Mouse (Mus musculus): Measurements from ENCODE around the gene Strip2.

Strip2 gene

GRCm38 (mm10) chr6:29930665-29931064, 13.9 kb downstream of the Strip2 start:
- DNase-seq: no peak

GRCm38 (mm10) chr6:29931181-29931580, 14.4 kb downstream of the Strip2 start:
- no peak for DNase-seq

GRCm38 (mm10) chr6:29935741-29936140, 18.9 kb downstream of the Strip2 start:
- DNase-seq: no peak

GRCm38 (mm10) chr6:29940428-29940827, 23.6 kb downstream of the Strip2 start:
- DNase-seq: no peak

DNA sequence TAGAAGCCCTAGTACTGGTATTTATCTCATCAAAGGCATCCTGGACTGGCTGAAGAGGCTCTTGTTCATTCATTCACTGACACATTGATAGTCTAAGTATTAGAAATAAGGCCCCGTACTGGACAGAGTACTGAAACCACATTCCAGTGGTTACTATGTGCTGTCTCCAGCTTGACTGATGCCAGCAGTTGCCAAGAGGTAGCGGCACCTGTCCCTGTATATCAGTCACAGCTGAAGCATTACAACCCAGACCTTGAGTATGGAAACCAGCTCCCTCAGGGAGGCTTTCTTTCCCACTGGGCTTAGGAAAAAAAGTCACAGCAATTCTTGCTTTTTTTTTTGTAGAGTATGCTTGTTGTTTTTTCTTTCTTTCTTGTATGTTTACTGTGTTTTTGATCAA, 24.2 kb downstream of the Strip2 start:
- DNase-seq: no peak

- DNase-seq: no peak
Observed at GRCm38 (mm10) chr6:29944465-29944864, 27.7 kb downstream of the Strip2 start.

DNA sequence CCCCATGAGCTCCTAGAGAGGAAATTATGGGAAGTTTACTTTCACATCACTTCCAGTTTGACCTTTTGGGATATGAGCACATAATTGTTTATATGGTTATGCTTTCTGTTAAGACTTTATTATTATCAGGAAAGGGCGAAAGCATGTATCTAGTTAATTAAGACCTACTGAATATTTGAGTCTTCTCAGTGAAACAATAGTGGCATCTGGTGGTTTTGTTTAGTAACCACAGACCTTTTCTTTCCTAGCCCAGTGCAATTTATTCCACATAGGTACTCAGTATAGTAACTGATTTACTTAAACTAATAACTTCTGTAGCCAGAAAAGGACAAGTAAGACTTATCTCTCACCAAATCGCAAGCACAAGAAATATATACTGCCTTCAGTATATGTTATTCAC, 29.8 kb downstream of the Strip2 start:
- DNase-seq: no peak

DNA sequence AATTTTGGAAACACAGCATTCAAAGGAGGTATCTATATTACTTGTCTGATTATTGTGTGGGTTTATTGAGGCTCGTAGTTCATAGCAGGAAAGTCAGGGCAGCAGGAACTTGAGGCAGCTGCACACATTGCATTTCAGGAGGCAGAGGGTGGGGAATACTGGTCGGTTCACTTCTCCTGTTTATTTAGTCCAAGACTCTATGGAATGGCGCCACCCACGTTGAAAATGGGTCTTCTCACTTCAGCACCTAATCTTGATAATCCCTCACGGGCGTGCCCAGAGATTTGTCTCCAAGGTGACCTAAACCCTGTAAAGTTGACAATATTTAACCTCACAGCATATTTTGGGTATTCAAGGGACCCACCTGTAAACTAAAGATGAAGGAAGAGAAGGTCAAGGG, 31.0 kb downstream of the Strip2 start:
- DNase-seq: no peak

DNA sequence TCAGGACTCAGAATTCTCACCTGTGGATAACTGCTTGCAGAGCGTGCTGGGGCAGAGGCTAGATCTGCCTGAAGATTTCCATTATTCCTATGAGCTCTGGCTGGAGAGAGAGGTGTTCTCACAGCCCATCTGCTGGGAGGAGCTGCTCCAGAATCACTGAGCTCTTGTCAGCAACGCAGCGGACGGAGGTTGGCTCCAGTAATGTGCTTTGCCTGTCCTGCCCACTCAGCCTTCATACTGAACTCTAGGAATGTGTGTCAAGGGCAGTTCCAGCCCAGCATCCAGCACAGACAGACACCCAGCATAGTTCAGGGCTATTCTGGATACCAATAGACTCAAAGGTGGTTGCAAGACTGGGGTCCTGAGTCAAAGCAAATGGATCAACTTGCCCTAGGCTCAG, 39.9 kb downstream of the Strip2 start:
- no peak for DNase-seq

GRCm38 (mm10) chr6:29958669-29959068, 41.9 kb downstream of the Strip2 start:
- DNase-seq: no peak

DNA sequence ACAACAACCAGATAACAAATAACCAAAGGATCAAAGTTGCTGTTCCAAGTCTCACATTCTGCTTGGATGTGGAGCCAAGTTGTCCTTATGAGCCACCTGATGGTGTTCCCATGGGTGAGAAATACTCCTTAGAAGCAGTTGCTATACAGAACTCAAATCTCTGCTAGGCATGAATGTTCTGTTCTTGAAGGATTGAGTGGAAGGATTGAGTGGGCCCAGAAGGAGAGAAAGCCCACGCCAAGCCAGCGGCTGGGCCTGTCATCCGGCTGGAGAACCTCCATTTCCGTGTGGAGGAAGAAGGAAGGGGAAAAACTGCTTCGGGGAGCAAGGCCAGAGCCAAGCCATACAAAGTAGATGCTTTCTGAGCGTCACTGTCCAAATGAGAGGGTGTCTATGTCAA, 44.3 kb downstream of the Strip2 start:
- DNase-seq: no peak

- no peak for DNase-seq
Observed at GRCm38 (mm10) chr6:29967917-29968316, 51.1 kb downstream of the Strip2 start.

DNA sequence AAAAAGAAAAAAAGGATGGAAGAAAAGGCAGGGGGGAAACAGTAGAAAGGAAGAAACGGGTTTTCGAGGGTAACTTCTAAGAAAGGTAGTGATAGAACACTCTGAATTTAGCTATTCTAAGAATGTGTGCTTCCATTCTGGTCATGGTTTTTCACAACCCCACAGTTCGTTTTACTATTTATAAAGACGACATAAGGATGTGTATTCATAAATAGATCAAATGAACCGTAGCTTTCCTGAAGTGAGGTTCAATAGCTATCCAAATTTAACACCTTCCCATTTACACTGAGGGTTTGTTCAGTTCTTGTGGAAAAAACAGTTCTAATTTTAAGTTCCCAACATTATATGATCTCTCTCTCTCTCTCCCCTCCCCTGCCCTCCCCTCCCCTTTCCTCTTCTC, 56.5 kb downstream of the Strip2 start:
- DNase-seq: no peak

DNA sequence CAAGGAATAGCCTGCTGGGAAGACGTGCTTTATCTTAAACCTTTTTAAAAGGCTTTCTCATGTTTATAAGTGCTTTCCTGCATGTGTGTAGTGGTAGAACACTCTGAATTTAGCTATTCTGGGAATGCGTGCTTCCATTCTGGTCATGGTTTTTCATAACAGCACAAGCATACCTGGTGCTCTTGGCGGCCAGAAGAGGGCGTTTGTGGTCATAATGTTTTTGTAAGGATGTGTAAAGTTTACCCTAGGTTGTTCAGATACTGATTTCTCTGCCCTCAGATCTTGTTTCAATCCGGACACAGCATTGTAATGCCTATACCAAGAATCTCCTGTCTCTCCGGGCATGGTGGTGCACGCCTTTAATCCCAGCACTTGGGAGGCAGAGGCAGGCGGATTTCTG, 58.0 kb downstream of the Strip2 start:
- no peak for DNase-seq

DNA sequence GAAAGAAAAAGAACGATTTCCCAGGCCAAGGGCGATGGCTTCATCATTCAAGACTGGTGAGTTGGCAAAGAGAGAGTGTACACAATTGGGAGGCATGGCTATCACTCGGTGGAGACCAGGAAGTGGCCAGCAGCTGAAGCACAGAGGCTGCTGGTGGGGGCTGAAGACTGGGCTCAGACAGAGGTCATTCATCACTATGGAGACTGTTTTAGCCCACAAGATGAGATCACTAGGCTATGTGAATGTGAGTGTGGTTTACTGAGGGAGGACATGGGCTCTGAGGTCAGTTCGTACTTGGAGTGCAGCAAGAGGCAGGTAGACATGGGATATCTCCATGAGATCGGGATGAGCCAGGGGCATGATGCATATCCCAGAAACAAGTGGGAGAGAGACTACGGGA, 63.6 kb downstream of the Strip2 start:
- no peak for DNase-seq

- no peak for DNase-seq
Observed at GRCm38 (mm10) chr6:29981797-29982196, 65.0 kb downstream of the Strip2 start.

GRCm38 (mm10) chr6:29985058-29985498, 68.3 kb downstream of the Strip2 start:
- peak; percentile 14 for DNase-seq

DNA sequence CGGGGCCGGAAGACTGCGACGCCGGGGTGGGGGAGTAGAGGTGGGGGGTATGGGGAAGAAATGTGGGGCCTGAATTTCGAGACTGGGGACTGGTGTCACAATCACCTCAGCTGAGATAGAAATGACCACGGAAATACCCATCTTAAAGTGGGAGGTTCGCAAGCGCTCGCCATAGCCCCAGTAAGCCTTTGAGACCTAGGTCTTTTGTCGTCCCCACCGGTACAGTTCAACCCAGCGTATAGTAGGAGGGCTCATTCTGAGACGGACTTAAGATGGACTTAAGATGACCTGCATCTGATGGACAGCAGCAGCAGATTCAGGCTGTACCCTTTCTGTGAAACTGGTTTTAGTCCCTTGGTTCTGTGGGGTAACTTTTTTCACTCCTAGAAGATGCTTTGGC, 68.7 kb downstream of the Strip2 start:
- DNase-seq: no peak

DNA sequence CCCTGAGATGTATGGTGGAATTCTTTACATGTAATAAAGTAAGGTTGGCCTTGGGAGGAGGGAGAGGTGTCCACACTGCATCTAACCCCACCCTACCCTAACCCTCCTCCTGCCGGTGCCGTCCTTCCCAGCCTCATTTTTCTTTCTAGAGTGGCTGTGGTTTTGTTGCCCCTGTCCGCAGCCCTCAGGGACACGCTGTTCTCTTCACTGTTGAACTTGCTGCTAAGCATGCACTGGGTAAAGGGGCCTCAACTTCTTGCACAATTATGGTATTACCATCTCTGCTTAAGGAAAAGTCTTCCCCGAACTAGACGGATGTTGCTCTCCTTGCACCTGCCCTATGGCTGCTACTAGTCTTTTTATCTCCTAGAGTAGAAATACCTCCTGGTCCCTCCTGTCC, 69.2 kb downstream of the Strip2 start:
- no peak for DNase-seq

DNA sequence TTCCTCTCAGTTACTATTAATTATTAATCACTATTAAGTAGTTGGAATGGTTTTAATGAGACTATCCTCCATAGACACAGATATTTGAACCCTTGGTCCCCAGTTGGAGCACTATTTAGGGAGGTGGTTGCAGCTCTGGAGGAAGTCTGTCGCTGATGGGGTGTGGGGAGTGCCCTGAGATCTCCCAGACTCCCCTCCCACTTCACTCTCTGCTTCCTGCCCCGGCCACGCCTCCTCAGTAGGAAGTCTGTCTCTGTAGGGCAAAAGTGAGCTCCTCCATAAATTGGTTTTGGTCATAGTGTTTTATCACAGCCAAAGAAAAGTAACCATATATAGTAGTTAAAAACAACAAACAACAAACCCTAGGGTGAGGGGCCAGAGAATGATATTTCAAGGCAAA, 70.4 kb downstream of the Strip2 start:
- no peak for DNase-seq

GRCm38 (mm10) chr6:29998140-29998539, 81.3 kb downstream of the Strip2 start:
- DNase-seq: no peak

DNA sequence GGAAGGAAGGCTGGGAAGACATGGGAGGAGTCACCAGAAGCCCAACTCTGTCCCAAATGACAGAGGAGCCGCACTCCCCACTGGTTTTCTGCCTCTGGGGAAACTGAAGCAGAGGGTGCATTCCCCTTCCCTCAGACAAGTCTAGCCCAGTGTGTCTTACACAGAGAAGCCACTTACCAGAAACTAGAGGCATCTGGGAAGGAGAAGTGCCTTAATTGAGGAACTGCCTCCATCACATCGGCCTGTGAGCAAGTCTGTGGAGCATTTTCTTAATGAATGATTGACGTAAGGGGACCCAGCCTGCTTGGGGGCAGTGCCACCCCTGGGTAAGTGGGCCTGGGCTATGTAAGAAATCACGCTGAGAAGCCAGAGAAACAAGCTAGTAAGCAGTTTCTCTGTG, 82.0 kb downstream of the Strip2 start:
- DNase-seq: no peak

GRCm38 (mm10) chr6:30002628-30003027, 85.8 kb downstream of the Strip2 start:
- DNase-seq: no peak

- DNase-seq: no peak
Observed at GRCm38 (mm10) chr6:30005851-30006250, 89.0 kb downstream of the Strip2 start.

DNA sequence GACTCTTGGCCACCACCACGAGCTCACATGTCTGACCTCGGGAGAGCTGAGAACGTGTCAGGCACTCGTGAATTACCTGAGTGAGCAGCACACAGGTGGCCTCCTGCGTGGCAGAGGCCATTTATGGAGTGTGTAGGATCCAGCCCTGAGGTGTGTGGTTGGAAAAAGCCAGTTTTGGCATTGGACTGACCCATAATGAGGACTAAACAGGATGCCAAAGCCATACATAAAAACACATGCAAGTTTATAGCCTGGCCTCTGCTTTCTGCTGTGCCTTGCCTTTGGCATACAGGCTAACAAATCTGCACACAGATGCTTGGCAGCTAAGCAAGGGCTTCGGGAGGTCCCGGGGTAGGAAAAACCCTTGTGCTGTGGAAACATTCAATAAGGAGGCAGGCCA, 92.4 kb downstream of the Strip2 start:
- DNase-seq: no peak
